Mouse (Mus musculus): ENCODE measurements at regions not wholly inside any gene's neighbourhood (a gene's known extent, or its start where the extent isn't known, plus 50 kb on each side); places are given as distances from the start of the nearest gene placed in this dataset.
"Not testable (repeated sequence)": the region's sequence is repeated elsewhere in the genome, so short reads cannot be mapped to it uniquely, and the experiment has no call there.

DNA sequence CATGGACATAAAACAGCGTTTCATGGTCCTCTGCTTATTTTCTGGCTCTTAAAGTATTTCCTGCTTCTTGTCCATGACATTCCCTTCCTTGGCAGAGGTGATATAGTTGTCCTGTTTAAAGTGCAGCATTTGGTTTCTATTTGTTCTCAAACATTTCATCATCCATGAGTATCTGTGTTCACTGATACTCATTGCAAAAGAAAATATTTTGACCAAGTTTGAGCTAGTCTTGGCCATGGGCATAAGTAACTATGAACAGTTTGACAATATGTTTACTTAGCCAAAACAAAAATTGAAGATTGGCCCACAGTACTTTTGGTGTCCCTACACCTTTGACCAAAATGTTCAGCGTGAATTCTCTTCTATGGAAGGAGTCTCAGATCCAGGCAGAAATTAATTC is 58.7 kb upstream of the 2310057J18Rik start:
- DNase-seq (ENCODE audit: low read depth, low spot score), result not testable (repeated sequence)

DNA sequence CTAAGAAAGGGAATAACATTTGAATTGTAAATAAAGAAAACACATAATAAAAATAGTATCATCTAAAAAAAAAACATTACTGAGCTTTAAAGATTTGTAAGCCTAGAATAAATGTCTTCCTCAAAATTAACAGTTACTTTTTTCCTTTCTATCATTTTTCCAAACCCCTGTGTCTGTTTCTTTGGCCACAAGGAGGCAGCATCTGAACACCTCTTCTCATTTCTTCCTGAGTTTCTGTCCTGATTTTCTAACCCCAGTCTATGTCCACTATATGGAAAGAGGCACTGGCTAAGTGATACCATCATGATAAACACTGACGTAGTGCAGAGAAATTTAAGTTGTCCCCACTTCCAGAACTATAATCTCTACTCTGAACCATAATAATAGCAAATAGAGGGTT is 55.8 kb upstream of the Soga3 start:
- DNase-seq (ENCODE audit: low read depth, low spot score), result peak; percentile 25

Measured in retina, postnatal 7 days (tissue).